ENCODE assay signal across 8 mouse cellular contexts in the genomic region with DNA sequence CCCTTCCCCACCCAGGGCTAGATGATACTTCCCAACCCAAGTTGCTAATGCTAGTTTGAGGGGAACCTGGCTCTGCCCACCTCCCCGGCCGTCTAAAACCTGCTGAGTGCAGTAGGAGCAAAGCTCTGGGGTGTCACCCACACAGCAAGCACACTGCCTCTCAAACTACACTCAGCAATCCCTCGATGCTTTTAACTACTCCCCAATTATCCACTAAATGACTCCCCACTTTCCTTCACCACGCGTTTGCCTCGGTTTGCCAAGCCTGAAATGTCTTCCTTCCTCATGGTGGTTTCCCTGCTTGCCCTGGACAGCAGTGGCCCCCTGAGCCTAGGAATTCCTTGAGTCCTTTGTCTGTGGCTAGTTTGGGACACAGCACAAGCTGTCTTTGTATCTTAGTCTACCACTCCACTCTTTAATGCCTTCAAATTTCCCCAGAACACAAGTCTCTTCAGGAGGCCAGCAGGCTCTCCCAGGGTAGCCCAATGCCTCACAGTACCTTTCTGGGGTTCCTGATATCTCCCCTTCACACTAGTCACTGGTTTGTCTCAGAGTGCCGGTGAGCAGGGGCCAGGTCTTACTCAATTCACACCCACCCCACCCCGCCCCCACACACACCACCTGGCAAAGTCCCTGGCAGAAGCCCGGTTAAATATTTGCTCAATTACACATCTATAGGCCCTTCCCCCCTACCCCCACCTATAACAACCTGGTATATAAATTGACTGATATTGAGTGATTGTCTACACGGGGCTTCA. TPM values are rescaled to one million over a fixed set of nuclear protein-coding genes. Genes with fewer than 3 reads are reported as not detected.
DNase-seq lines count a peak whose midpoint lies in the region; ATAC-seq and TF ChIP-seq lines count a peak whose summit lies in the region.

No protein-coding gene starts in this region.

- ATAC-seq in limb, embryonic 12.5 days (ENCODE audit: insufficient number of reproducible peaks, insufficient read depth, low FRiP score, low TSS enrichment, low read depth): no peak
- ATAC-seq in stomach, embryonic 16.5 days (ENCODE audit: insufficient read depth, low FRiP score): no peak

- TF ChIP-seq POLR2A in cerebellum, adult 2 months (IDR thresholded peaks at IDR 0.05; ENCODE audit: borderline replicate concordance, insufficient read depth, low read length): no peak
- no peak for TF ChIP-seq POLR2A in thymus, adult 2 months (IDR thresholded peaks at IDR 0.05; ENCODE audit: control insufficient read depth, extremely low read depth, insufficient read depth, low read length, poor library complexity)

- peak in 1 of 2 experiments; percentile 32 for DNase-seq in cerebellum, adult 2 months
- no peak for DNase-seq in cerebellum, postnatal 25 days
- no peak for DNase-seq in thymus, adult 2 months
- no peak for DNase-seq in thymus, postnatal 14 days
- DNase-seq in frontal cortex, postnatal 10 days (ENCODE audit: low spot score in 2 of 2): no peak
- DNase-seq in left cerebral cortex, adult 8-10 months (ENCODE audit: low spot score in 2 of 2): no peak

- no peaks in the 10 kb centered on the region for H3K9me3 ChIP-seq in limb, embryonic 12.5 days
- H3K9me3 ChIP-seq in stomach, embryonic 16.5 days (replicated peaks; ENCODE audit: control insufficient read depth, low read length): no peaks in the 10 kb centered on the region

- H3K4me3 ChIP-seq in cerebellum, adult 2 months (replicated peaks; ENCODE audit: insufficient read depth, low read depth, low read length): peak overlapping the region; percentile 49
- H3K4me3 ChIP-seq in thymus, adult 2 months (ENCODE audit: control insufficient read depth, insufficient read depth, low read length): peak overlapping the region; percentile 47
- H3K4me3 ChIP-seq in limb, embryonic 12.5 days (replicated peaks): peak overlapping the region; percentile 72
- peak overlapping the region; percentile 98 for H3K4me3 ChIP-seq in stomach, embryonic 16.5 days (replicated peaks; ENCODE audit: low read length)

- no peaks in the 10 kb centered on the region for H3K27me3 ChIP-seq in cerebellum, adult 2 months (ENCODE audit: control insufficient read depth, insufficient read depth, low read length)
- H3K27me3 ChIP-seq in thymus, adult 2 months (ENCODE audit: control insufficient read depth, insufficient read depth, low read length): no peaks in the 10 kb centered on the region
- no peaks in the 10 kb centered on the region for H3K27me3 ChIP-seq in limb, embryonic 12.5 days
- no peaks in the 10 kb centered on the region for H3K27me3 ChIP-seq in stomach, embryonic 16.5 days (ENCODE audit: control insufficient read depth, insufficient read depth, low read length)

- H3K4me2 ChIP-seq in limb, embryonic 12.5 days: peak overlapping the region; percentile 94
- H3K4me2 ChIP-seq in stomach, embryonic 16.5 days (ENCODE audit: low read depth, low read length): peak overlapping the region; percentile 80

- no peak for TF ChIP-seq CTCF in cerebellum, adult 2 months (IDR thresholded peaks at IDR 0.05; ENCODE audit: borderline replicate concordance, insufficient read depth, low read depth, low read length)
- TF ChIP-seq CTCF in thymus, adult 2 months (IDR thresholded peaks at IDR 0.05; ENCODE audit: borderline replicate concordance, control insufficient read depth, extremely low read depth, insufficient read depth, low read length, poor library complexity): no peak

- H3K4me1 ChIP-seq in cerebellum, adult 2 months (ENCODE audit: control insufficient read depth, insufficient read depth, low read length): peaks cover 27% of the 10 kb centered on the region
- peaks cover 41% of the 10 kb centered on the region for H3K4me1 ChIP-seq in thymus, adult 2 months (replicated peaks; ENCODE audit: control insufficient read depth, insufficient read depth, low read length)
- H3K4me1 ChIP-seq in limb, embryonic 12.5 days (replicated peaks): peaks cover 63% of the 10 kb centered on the region
- peaks cover 52% of the 10 kb centered on the region for H3K4me1 ChIP-seq in stomach, embryonic 16.5 days (ENCODE audit: control insufficient read depth, insufficient read depth, low read length)

- peak overlapping the region; percentile 48 for H3K27ac ChIP-seq in cerebellum, adult 2 months (ENCODE audit: insufficient read depth, low read length)
- peak overlapping the region; percentile 94 for H3K27ac ChIP-seq in thymus, adult 2 months (ENCODE audit: control insufficient read depth, insufficient read depth, low read length)
- H3K27ac ChIP-seq in limb, embryonic 12.5 days: peak overlapping the region; percentile 89
- H3K27ac ChIP-seq in stomach, embryonic 16.5 days (ENCODE audit: low read length): peak overlapping the region; percentile 98

- H3K9ac ChIP-seq in limb, embryonic 12.5 days (replicated peaks): peak overlapping the region; percentile 79
- H3K9ac ChIP-seq in stomach, embryonic 16.5 days (ENCODE audit: low read length): peak overlapping the region; percentile 97

- WGBS in cerebellum, adult 2 months: 11% methylated on average over 10 of the region's 10 CpGs
- WGBS in thymus, adult 2 months: 4% methylated on average over 10 of the region's 10 CpGs
- 6% methylated on average over 10 of the region's 10 CpGs for WGBS in limb, embryonic 12.5 days
- WGBS in stomach, embryonic 16.5 days: 13% methylated on average over 10 of the region's 10 CpGs

- no peaks in the 10 kb centered on the region for H3K36me3 ChIP-seq in thymus, adult 2 months (ENCODE audit: control insufficient read depth, insufficient read depth, low read length)
- no peaks in the 10 kb centered on the region for H3K36me3 ChIP-seq in limb, embryonic 12.5 days
- no peaks in the 10 kb centered on the region for H3K36me3 ChIP-seq in stomach, embryonic 16.5 days (ENCODE audit: control insufficient read depth, insufficient read depth, low read length)

RNA-seq across cellular contexts. Expression of a gene that starts 2.3 kb away (rescaled TPM):
- polyA plus RNA-seq in cerebellum, adult 2 months (2012; rRNA removed): 44.2 and 45.2 TPM in 2 replicates
- 167 and 193 TPM in 2 replicates for polyA plus RNA-seq in thymus, adult 2 months (2012; rRNA removed)
- polyA plus RNA-seq in limb, embryonic 12.5 days (2016; fragmentation: Nextera tagmentation; extraction: Ambion mirVana): 40.0 and 43.1 TPM in 2 replicates
- 54.5 and 63.5 TPM in 2 replicates for polyA plus RNA-seq in stomach, embryonic 16.5 days (2015; fragmentation: Nextera tagmentation; extraction: Ambion mirVana)
- total RNA-seq in left cerebral cortex, adult 8-10 months (2022): 10 to 100 TPM; 65.9 to 77.7 (median 71.1) TPM

Comparison
In these comparisons a context has a peak if more than half of its experiments do, and no peak if none do; other contexts are left out.
1. H3K27ac ChIP-seq: peak in every context shown above with its lines; median percentile 98 in stomach, embryonic 16.5 days; 94 in thymus, adult 2 months; 89 in limb, embryonic 12.5 days; 48 in cerebellum, adult 2 months.
2. H3K4me3 ChIP-seq: peak in every context shown above with its lines; median percentile 98 in stomach, embryonic 16.5 days; 72 in limb, embryonic 12.5 days; 49 in cerebellum, adult 2 months; 47 in thymus, adult 2 months.